Mouse (Mus musculus): Measurements from ENCODE around the gene Metap2. TPM values are rescaled to one million over a fixed set of nuclear protein-coding genes. Genes with fewer than 3 reads are reported as not detected.
A peak's percentile ranks its signal among the peaks of the same experiment; 100 is the strongest.

Gene Metap2
- polyA plus RNA-seq, 1 experiment, result 265 TPM

DNA sequence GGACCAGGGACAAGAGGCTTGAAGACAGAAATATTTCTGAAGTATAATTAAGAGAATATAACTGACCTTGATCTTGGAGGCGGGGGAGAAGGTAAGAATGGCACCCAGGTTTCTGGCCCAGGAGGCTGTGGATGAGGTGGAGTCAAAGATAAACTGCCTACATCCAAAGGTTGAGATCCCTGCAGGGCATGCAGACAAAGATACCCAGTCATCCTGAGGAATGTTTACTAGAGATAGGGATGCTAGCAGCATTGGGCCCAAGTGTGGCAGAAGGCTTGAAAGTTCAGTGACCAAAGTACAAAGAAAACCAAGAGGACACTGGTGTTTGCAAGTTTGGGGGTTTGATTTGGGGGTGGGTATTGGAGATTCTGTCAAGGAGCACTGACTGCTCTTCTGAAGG is 5.9 kb downstream of the Metap2 start:
- H3K4me3 ChIP-seq (ENCODE audit: insufficient read depth, low read length), result no peak overlapping the region

DNA sequence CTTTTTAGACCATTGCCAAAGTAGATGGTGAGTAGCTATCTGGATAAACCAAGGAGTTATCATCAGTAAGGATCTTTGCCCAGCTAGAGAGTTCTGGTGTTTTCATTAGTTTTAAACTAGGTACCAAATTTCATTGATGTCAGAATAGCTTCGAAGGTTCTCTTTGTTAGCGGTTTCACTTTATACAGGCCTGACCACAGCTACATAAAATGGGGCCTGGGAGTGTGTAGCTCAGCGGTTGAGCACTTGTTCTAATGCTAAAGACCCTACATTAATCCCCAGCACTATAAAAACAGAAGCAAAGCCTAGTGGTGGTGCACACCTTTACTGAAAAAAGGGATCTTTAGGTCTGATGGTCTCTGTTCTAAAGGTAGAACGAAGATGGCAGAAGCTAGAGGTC is 6.3 kb downstream of the Metap2 start:
- H3K4me1 ChIP-seq (ENCODE audit: control insufficient read depth, insufficient read depth, low read length), result no peaks in the 10 kb centered on the region; the same call in 1 of the 2 replicates
- peak overlapping the region; percentile 30; the same call in 1 of the 2 replicates for H3K27ac ChIP-seq (ENCODE audit: insufficient read depth, low read length)
- H3K4me3 ChIP-seq (ENCODE audit: insufficient read depth, low read length), result no peak overlapping the region; the same call in 1 of the 2 replicates
- TF ChIP-seq CTCF (IDR thresholded peaks at IDR 0.05; ENCODE audit: borderline replicate concordance, insufficient read depth, low read length) (no peak), POLR2A (IDR thresholded peaks at IDR 0.05; ENCODE audit: low read depth, low read length) (no peak)

More for the DNA sequence above, 5.9 kb downstream of the Metap2 start:
- H3K27ac ChIP-seq (ENCODE audit: insufficient read depth, low read length), result no peak overlapping the region
- H3K4me1 ChIP-seq (ENCODE audit: control insufficient read depth, insufficient read depth, low read length), result no peaks in the 10 kb centered on the region; the same call in 1 of the 2 replicates
- TF ChIP-seq CTCF (IDR thresholded peaks at IDR 0.05; ENCODE audit: borderline replicate concordance, insufficient read depth, low read length) (no peak), POLR2A (IDR thresholded peaks at IDR 0.05; ENCODE audit: low read depth, low read length) (no peak)

- H3K27ac ChIP-seq (ENCODE audit: insufficient read depth, low read length), result peak overlapping the region; percentile 55; the same call in 1 of the 2 replicates
- H3K4me3 ChIP-seq (ENCODE audit: insufficient read depth, low read length), result peak overlapping the region; percentile 73
- no peaks in the 10 kb centered on the region; the same call in 1 of the 2 replicates for H3K4me1 ChIP-seq (ENCODE audit: control insufficient read depth, insufficient read depth, low read length)
- TF ChIP-seq CTCF (IDR thresholded peaks at IDR 0.05; ENCODE audit: borderline replicate concordance, insufficient read depth, low read length), result no peak
These were observed 6.9 kb downstream of the Metap2 start for GRCm38 (mm10) chr10:93889976-93890375.

DNA sequence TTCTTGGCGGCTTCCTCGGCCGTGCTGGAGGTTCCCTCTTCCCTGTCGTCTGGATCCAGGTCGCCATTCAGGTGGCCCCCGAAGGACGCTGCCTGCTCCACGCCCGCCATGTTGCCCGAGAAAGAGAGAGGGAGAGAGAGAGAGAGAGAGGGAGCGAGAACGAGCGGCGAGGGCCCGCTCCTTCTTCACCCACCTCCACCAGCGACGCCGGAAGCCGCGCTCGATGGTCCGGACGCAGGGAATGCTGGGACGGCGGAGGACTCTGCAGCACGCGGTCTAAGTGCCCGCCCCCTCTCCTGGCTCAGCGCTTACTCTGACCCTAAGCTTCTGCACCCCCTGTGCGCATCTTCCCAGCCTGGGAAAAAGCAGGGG is 7.3 kb downstream of the Metap2 start:
- no peaks in the 10 kb centered on the region; the same call in 1 of the 2 replicates for H3K4me1 ChIP-seq (ENCODE audit: control insufficient read depth, insufficient read depth, low read length)
- TF ChIP-seq POLR2A (IDR thresholded peaks at IDR 0.05; ENCODE audit: low read depth, low read length) (peak; percentile 86), CTCF (IDR thresholded peaks at IDR 0.05; ENCODE audit: borderline replicate concordance, insufficient read depth, low read length) (no peak)
- peak overlapping the region; percentile 73 for H3K4me3 ChIP-seq (ENCODE audit: insufficient read depth, low read length)
- H3K27ac ChIP-seq (ENCODE audit: insufficient read depth, low read length), result peak overlapping the region; percentile 55

DNA sequence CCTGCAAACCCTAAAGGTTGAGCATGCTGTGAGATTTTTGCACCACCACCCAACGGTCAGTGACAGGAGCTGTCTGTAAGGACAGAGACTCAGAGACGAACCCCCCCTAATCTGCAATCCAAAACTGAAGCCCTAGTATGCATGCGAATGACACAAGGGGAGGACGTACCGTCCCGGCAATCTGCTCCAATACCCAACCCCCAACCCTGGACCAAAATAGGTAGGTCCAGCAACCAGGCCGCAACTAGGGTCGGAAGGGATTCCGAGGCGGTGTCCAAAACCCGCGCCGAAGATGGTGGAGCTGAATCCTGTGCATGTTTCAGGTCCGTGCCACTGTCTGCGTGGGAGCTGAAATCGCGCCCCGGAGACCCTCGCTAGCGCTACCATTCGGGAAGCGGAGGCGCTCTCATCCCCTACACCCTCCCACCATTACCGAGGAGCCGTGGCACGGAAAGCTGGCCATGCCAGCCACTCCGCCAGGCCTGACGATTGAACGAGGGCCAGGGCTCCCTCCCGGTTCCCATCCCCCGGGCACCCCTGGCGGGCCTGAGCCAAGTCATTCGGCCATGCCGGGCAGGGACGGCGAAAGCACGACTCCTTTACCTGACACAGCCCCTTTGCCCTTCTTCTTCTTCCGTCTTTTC is 7.8 kb downstream of the Metap2 start:
- no peaks in the 10 kb centered on the region; the same call in 1 of the 2 replicates for H3K4me1 ChIP-seq (ENCODE audit: control insufficient read depth, insufficient read depth, low read length)
- peak overlapping the region; percentile 73 for H3K4me3 ChIP-seq (ENCODE audit: insufficient read depth, low read length)
- TF ChIP-seq POLR2A (IDR thresholded peaks at IDR 0.05; ENCODE audit: low read depth, low read length) (no peak), CTCF (IDR thresholded peaks at IDR 0.05; ENCODE audit: borderline replicate concordance, insufficient read depth, low read length) (no peak)
- H3K27ac ChIP-seq (ENCODE audit: insufficient read depth, low read length), result peak overlapping the region; percentile 55

GRCm38 (mm10) chr10:93888590-93888934 is 8.3 kb downstream of the Metap2 start:
- TF ChIP-seq POLR2A (IDR thresholded peaks at IDR 0.05; ENCODE audit: low read depth, low read length), result no peak
- TF ChIP-seq CTCF (IDR thresholded peaks at IDR 0.05; ENCODE audit: borderline replicate concordance, insufficient read depth, low read length), result no peak
- H3K27ac ChIP-seq (ENCODE audit: insufficient read depth, low read length), result no peak overlapping the region
- peak overlapping the region; percentile 73 for H3K4me3 ChIP-seq (ENCODE audit: insufficient read depth, low read length)
- H3K4me1 ChIP-seq (ENCODE audit: control insufficient read depth, insufficient read depth, low read length), result no peaks in the 10 kb centered on the region; the same call in 1 of the 2 replicates

- Histone ChIP-seq H3K27ac (ENCODE audit: insufficient read depth, low read length) (no peak overlapping the region), H3K4me3 (ENCODE audit: insufficient read depth, low read length) (no peak overlapping the region), H3K4me1 (ENCODE audit: control insufficient read depth, insufficient read depth, low read length) (peaks cover 4% of the 10 kb centered on the region)
- TF ChIP-seq POLR2A (IDR thresholded peaks at IDR 0.05; ENCODE audit: low read depth, low read length), result no peak
- no peak for TF ChIP-seq CTCF (IDR thresholded peaks at IDR 0.05; ENCODE audit: borderline replicate concordance, insufficient read depth, low read length)
These were observed 10.9 kb downstream of the Metap2 start for GRCm38 (mm10) chr10:93885839-93886477.

DNA sequence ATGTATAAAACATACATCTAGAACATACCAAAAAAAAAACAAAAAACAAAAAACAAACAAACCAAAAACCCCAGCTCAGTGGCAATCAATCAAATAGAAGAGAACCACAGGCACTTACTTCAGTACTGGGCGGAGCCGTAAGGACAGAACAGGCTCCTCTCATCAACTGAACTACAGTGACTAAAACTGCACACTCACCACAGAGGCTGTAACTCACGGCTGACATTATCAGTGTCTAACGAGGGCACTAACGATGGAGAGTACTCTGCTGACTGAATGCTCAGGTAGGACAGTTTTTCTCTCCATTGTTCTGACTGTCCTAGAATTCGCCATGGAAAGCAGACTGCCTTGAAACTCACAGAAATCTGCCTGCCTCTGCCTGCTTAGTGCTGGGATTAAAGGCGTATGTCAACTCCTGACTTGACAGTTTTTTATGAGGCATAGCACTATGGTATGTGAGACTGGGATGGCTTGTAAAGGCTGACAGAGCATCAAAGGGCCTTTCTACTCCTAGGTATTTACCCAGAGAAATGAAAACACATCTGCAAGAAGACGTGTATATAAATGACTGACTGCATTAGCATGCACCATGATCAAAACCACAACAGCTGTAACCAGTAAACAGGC is 14.0 kb downstream of the Metap2 start:
- Histone ChIP-seq H3K4me3 (ENCODE audit: insufficient read depth, low read length) (no peak overlapping the region), H3K27ac (ENCODE audit: insufficient read depth, low read length) (no peak overlapping the region), H3K4me1 (ENCODE audit: control insufficient read depth, insufficient read depth, low read length) (peaks cover 4% of the 10 kb centered on the region)
- TF ChIP-seq CTCF (IDR thresholded peaks at IDR 0.05; ENCODE audit: borderline replicate concordance, insufficient read depth, low read length), result no peak
- TF ChIP-seq POLR2A (IDR thresholded peaks at IDR 0.05; ENCODE audit: low read depth, low read length), result no peak

DNA sequence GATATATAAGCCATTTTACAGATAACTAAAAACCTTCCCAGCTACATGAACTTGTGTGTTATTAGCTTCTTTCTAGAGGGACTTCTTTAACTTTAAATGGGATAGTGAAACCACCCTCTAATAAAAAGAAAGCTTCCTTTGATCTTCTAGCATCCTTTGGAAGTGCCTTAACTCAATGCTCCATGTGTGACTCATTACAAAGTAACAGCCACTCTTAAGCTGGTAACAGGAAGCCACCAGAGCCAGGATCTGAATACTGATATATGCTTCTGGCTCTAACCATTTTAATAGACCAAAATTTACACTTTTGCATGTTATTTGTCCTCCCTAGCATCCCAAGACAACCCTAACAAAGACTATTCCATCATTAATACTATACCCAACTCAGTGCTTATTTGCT is 15.0 kb downstream of the Metap2 start:
- H3K27ac ChIP-seq (ENCODE audit: insufficient read depth, low read length), result no peak overlapping the region
- H3K4me1 ChIP-seq (ENCODE audit: control insufficient read depth, insufficient read depth, low read length), result peaks cover 4% of the 10 kb centered on the region
- no peak for TF ChIP-seq CTCF (IDR thresholded peaks at IDR 0.05; ENCODE audit: borderline replicate concordance, insufficient read depth, low read length)
- no peak for TF ChIP-seq POLR2A (IDR thresholded peaks at IDR 0.05; ENCODE audit: low read depth, low read length)
- no peak overlapping the region for H3K4me3 ChIP-seq (ENCODE audit: insufficient read depth, low read length)

GRCm38 (mm10) chr10:93878732-93879131 is 18.2 kb downstream of the Metap2 start:
- peaks cover 4% of the 10 kb centered on the region for H3K4me1 ChIP-seq (ENCODE audit: control insufficient read depth, insufficient read depth, low read length)
- no peak overlapping the region for H3K27ac ChIP-seq (ENCODE audit: insufficient read depth, low read length)
- TF ChIP-seq CTCF (IDR thresholded peaks at IDR 0.05; ENCODE audit: borderline replicate concordance, insufficient read depth, low read length) (no peak), POLR2A (IDR thresholded peaks at IDR 0.05; ENCODE audit: low read depth, low read length) (no peak)
- H3K4me3 ChIP-seq (ENCODE audit: insufficient read depth, low read length), result no peak overlapping the region

Measured in embryonic fibroblast, embryonic 13.5 days (primary cell).